Mouse (Mus musculus) kidney, embryonic 15.5 days (tissue): ENCODE measurements around the gene Nufip1. TPM values are rescaled to one million over a fixed set of nuclear protein-coding genes. Genes with fewer than 3 reads are reported as not detected.

Experiments used
- ATAC-seq: fragments of 200-750 bp; cut with Nextera tagmentation; replicated peaks from 2 replicates; pipeline ENCODE4 v1.8.0; 2017; ENCODE audit warnings: moderate TSS enrichment; ENCODE audit not compliant: low FRiP score
- H3K27ac ChIP-seq: fragments of 300-500 bp; sonication (generic); 2 replicates; pipeline ENCODE4 v1.5.1; 2015; ENCODE audit warnings: mild to moderate bottlenecking, inconsistent platforms
- H3K27me3 ChIP-seq: fragments of 300-500 bp; sonication (generic); 2 replicates; pipeline ENCODE4 v1.6.1; 2015; ENCODE audit warnings: inconsistent platforms
- H3K36me3 ChIP-seq: fragments of 300-500 bp; sonication (generic); 2 replicates; pipeline ENCODE4 v1.6.1; 2015; ENCODE audit warnings: inconsistent platforms
- H3K4me1 ChIP-seq: fragments of 300-500 bp; sonication (generic); 2 replicates; pipeline ENCODE4 v1.6.1; 2015; ENCODE audit warnings: inconsistent platforms
- H3K4me2 ChIP-seq: fragments of 300-500 bp; sonication (generic); 2 replicates; pipeline ENCODE4 v1.6.1; 2015; ENCODE audit warnings: moderate library complexity, mild to moderate bottlenecking, inconsistent platforms
- H3K4me3 ChIP-seq: fragments of 300-500 bp; sonication (generic); replicated peaks from 2 replicates; pipeline ENCODE4 v1.5.1; 2015; ENCODE audit warnings: mild to moderate bottlenecking, inconsistent platforms
- H3K9ac ChIP-seq: fragments of 300-500 bp; sonication (generic); 2 replicates; pipeline ENCODE4 v1.6.1; 2015; ENCODE audit warnings: mild to moderate bottlenecking, inconsistent platforms
- H3K9me3 ChIP-seq: fragments of 300-500 bp; sonication (generic); replicated peaks from 2 replicates; pipeline ENCODE4 v1.6.1; 2016; ENCODE audit warnings: inconsistent platforms
- WGBS: fragments of 180-500 bp; shearing (Covaris S2); methylation state at CpG from one replicate; pipeline ENCODE4 v1.1.7; 2015; ENCODE audit warnings: mixed read lengths; 5-methylcytosine and 5-hydroxymethylcytosine counted together
- polyA plus RNA-seq: library from polyadenylated mRNA; unstranded; fragments of >200 nt; fragmentation: Nextera tagmentation; extraction: Ambion mirVana; gene quantifications from 2 replicates; pipeline ENCODE4 v1.2.1, GENCODE M21; 2015

Nufip1 gene
- polyA plus RNA-seq, 1 experiment from 2014 or later, result 17.5 TPM

GRCm38 (mm10) chr14:76097244-76097643 is 13.4 kb upstream of the Nufip1 start:
- Histone ChIP-seq H3K9ac (no peak overlapping the region), H3K4me2 (no peak overlapping the region), H3K4me1 (no peaks in the 10 kb centered on the region), H3K27me3 (no peaks in the 10 kb centered on the region), H3K27ac (no peak overlapping the region), H3K36me3 (peaks cover 88% of the 10 kb centered on the region), H3K9me3 (no peaks in the 10 kb centered on the region), H3K4me3 (no peak overlapping the region)
- ATAC-seq, result no peak
- 90% methylated on average over 7 of the region's 7 CpGs for WGBS

- H3K9me3 ChIP-seq, result no peaks in the 10 kb centered on the region
- peaks cover 90% of the 10 kb centered on the region for H3K36me3 ChIP-seq
- 86% methylated on average over 5 of the region's 5 CpGs for WGBS
- peak; percentile 79 for ATAC-seq
- no peaks in the 10 kb centered on the region for H3K4me1 ChIP-seq
- H3K27me3 ChIP-seq, result no peaks in the 10 kb centered on the region
- H3K27ac ChIP-seq, result no peak overlapping the region
- H3K9ac ChIP-seq, result no peak overlapping the region
- H3K4me3 ChIP-seq, result no peak overlapping the region
- no peak overlapping the region for H3K4me2 ChIP-seq
Measured at GRCm38 (mm10) chr14:76097815-76098214, 12.9 kb upstream of the Nufip1 start.

GRCm38 (mm10) chr14:76099543-76099942 is 11.1 kb upstream of the Nufip1 start:
- Histone ChIP-seq H3K4me3 (no peak overlapping the region), H3K27me3 (no peaks in the 10 kb centered on the region), H3K4me2 (no peak overlapping the region), H3K4me1 (no peaks in the 10 kb centered on the region), H3K36me3 (peaks cover 90% of the 10 kb centered on the region), H3K9me3 (no peaks in the 10 kb centered on the region), H3K9ac (no peak overlapping the region), H3K27ac (no peak overlapping the region)
- ATAC-seq, result no peak
- 94% methylated on average over 9 of the region's 9 CpGs for WGBS

- Histone ChIP-seq H3K4me2 (no peak overlapping the region), H3K9me3 (no peaks in the 10 kb centered on the region), H3K4me3 (no peak overlapping the region), H3K36me3 (peaks cover 70% of the 10 kb centered on the region), H3K27ac (no peak overlapping the region), H3K9ac (no peak overlapping the region), H3K27me3 (no peaks in the 10 kb centered on the region), H3K4me1 (peaks cover 11% of the 10 kb centered on the region)
- no peak for ATAC-seq
- 88% methylated on average over 5 of the region's 5 CpGs for WGBS
Measured at GRCm38 (mm10) chr14:76115744-76116143, 5.1 kb downstream of the Nufip1 start.

- no peaks in the 10 kb centered on the region for H3K27me3 ChIP-seq
- no peak overlapping the region for H3K4me3 ChIP-seq
- no peak overlapping the region for H3K4me2 ChIP-seq
- H3K4me1 ChIP-seq, result no peaks in the 10 kb centered on the region
- H3K27ac ChIP-seq, result no peak overlapping the region
- 64% methylated on average over 4 of the region's 4 CpGs for WGBS
- H3K9ac ChIP-seq, result no peak overlapping the region
- no peak for ATAC-seq
- no peaks in the 10 kb centered on the region for H3K9me3 ChIP-seq
- peaks cover 84% of the 10 kb centered on the region for H3K36me3 ChIP-seq
Measured at GRCm38 (mm10) chr14:76118963-76119362, 8.3 kb downstream of the Nufip1 start.

- H3K4me1 ChIP-seq, result no peaks in the 10 kb centered on the region
- H3K27ac ChIP-seq, result no peak overlapping the region
- no peak overlapping the region for H3K4me2 ChIP-seq
- H3K4me3 ChIP-seq, result no peak overlapping the region
- peaks cover 84% of the 10 kb centered on the region for H3K36me3 ChIP-seq
- no peak overlapping the region for H3K9ac ChIP-seq
- H3K27me3 ChIP-seq, result no peaks in the 10 kb centered on the region
- H3K9me3 ChIP-seq, result no peaks in the 10 kb centered on the region
- 77% methylated on average over 4 of the region's 4 CpGs for WGBS
- no peak for ATAC-seq
Measured at GRCm38 (mm10) chr14:76120472-76120871, 9.8 kb downstream of the Nufip1 start.

- Histone ChIP-seq H3K27me3 (no peaks in the 10 kb centered on the region), H3K4me1 (no peaks in the 10 kb centered on the region), H3K9ac (no peak overlapping the region), H3K4me2 (no peak overlapping the region), H3K36me3 (peaks cover 84% of the 10 kb centered on the region), H3K27ac (no peak overlapping the region), H3K9me3 (no peaks in the 10 kb centered on the region), H3K4me3 (no peak overlapping the region)
- no peak for ATAC-seq
- WGBS, result 57% methylated on average over 6 of the region's 6 CpGs
Measured at GRCm38 (mm10) chr14:76121901-76122662, 11.4 kb downstream of the Nufip1 start.

GRCm38 (mm10) chr14:76122663-76123058 is 12.0 kb downstream of the Nufip1 start:
- no peak for ATAC-seq
- 93% methylated on average over 8 of the region's 8 CpGs for WGBS
- Histone ChIP-seq H3K27me3 (no peaks in the 10 kb centered on the region), H3K9ac (no peak overlapping the region), H3K9me3 (no peaks in the 10 kb centered on the region), H3K4me1 (no peaks in the 10 kb centered on the region), H3K36me3 (peaks cover 84% of the 10 kb centered on the region), H3K27ac (no peak overlapping the region), H3K4me2 (no peak overlapping the region), H3K4me3 (no peak overlapping the region)

GRCm38 (mm10) chr14:76127311-76127710 is 16.6 kb downstream of the Nufip1 start:
- Histone ChIP-seq H3K27me3 (no peaks in the 10 kb centered on the region), H3K9me3 (no peaks in the 10 kb centered on the region), H3K4me2 (no peak overlapping the region), H3K9ac (no peak overlapping the region), H3K4me1 (no peaks in the 10 kb centered on the region), H3K27ac (no peak overlapping the region), H3K36me3 (peaks cover 93% of the 10 kb centered on the region), H3K4me3 (no peak overlapping the region)
- WGBS, result 83% methylated on average over 3 of the region's 3 CpGs
- no peak for ATAC-seq

- WGBS, result 64% methylated on average over 4 of the region's 4 CpGs
- Histone ChIP-seq H3K9ac (no peak overlapping the region), H3K36me3 (peaks cover 94% of the 10 kb centered on the region), H3K4me1 (no peaks in the 10 kb centered on the region), H3K4me3 (no peak overlapping the region), H3K9me3 (no peaks in the 10 kb centered on the region), H3K27me3 (no peaks in the 10 kb centered on the region), H3K27ac (no peak overlapping the region), H3K4me2 (no peak overlapping the region)
- ATAC-seq, result no peak
Measured at GRCm38 (mm10) chr14:76128174-76128573, 17.5 kb downstream of the Nufip1 start.

GRCm38 (mm10) chr14:76134975-76135374 is 24.3 kb downstream of the Nufip1 start:
- Histone ChIP-seq H3K4me3 (no peak overlapping the region), H3K9me3 (no peaks in the 10 kb centered on the region), H3K9ac (no peak overlapping the region), H3K36me3 (peaks cover 75% of the 10 kb centered on the region), H3K4me1 (no peaks in the 10 kb centered on the region), H3K27ac (no peak overlapping the region), H3K4me2 (no peak overlapping the region), H3K27me3 (no peaks in the 10 kb centered on the region)
- no peak for ATAC-seq
- 96% methylated on average over 4 of the region's 4 CpGs for WGBS

- H3K4me1 ChIP-seq, result peaks cover 10% of the 10 kb centered on the region
- H3K27me3 ChIP-seq, result no peaks in the 10 kb centered on the region
- no peak overlapping the region for H3K27ac ChIP-seq
- no peak overlapping the region for H3K9ac ChIP-seq
- H3K36me3 ChIP-seq, result no peaks in the 10 kb centered on the region
- H3K4me2 ChIP-seq, result no peak overlapping the region
- WGBS, result 90% methylated on average over 1 of the region's 1 CpGs
- H3K4me3 ChIP-seq, result no peak overlapping the region
- no peaks in the 10 kb centered on the region for H3K9me3 ChIP-seq
- no peak for ATAC-seq
Measured at GRCm38 (mm10) chr14:76145248-76145647, 34.6 kb downstream of the Nufip1 start.

GRCm38 (mm10) chr14:76145868-76146267 is 35.2 kb downstream of the Nufip1 start:
- Histone ChIP-seq H3K9ac (no peak overlapping the region), H3K4me3 (no peak overlapping the region), H3K27ac (no peak overlapping the region), H3K27me3 (no peaks in the 10 kb centered on the region), H3K4me1 (peaks cover 16% of the 10 kb centered on the region), H3K4me2 (no peak overlapping the region), H3K36me3 (no peaks in the 10 kb centered on the region), H3K9me3 (no peaks in the 10 kb centered on the region)
- no peak for ATAC-seq
- 70% methylated on average over 7 of the region's 7 CpGs for WGBS
